Mouse (Mus musculus) B cell, adult 2 months (primary cell): ENCODE results near the gene Tmco3.

ENCODE experiments used
- DNase-seq, 2 experiments: peaks; one replicate each; pipeline ENCODE4 v3.0.0; 2022

Gene Tmco3

GRCm38 (mm10) chr8:13287692-13288623, at the start of gene Tmco3, which contains the start of gene Dcun1d2:
Tmco3 (plus strand) TSS chr8:13288190.
Dcun1d2 (minus strand) TSS chr8:13288131.
- peak; percentile 92 to 95 for DNase-seq

GRCm38 (mm10) chr8:13240055-13240454, 47.9 kb upstream of the Tmco3 start:
- DNase-seq = no peak

DNA sequence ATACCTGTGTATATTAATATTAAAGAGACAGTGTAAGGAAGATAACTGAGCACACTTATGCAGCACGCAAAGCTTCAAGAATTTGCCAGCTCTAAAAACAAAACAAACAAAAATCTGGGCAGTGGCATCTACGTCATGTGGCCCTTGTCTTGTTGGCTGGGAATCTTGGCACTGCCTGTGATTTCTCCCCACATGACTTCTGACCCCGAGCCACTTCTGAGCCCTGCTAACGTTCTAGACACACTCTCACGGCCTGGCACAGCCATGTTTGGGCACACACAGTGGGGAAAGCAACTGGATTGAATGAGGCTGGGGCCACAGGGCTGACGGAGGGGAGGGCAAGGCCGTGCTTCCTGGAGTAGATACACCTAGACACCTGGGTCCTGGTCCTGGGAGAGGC, 47.3 kb upstream of the Tmco3 start:
- DNase-seq = no peak

GRCm38 (mm10) chr8:13242985-13243870, 44.8 kb upstream of the Tmco3 start:
- DNase-seq = no peak

DNA sequence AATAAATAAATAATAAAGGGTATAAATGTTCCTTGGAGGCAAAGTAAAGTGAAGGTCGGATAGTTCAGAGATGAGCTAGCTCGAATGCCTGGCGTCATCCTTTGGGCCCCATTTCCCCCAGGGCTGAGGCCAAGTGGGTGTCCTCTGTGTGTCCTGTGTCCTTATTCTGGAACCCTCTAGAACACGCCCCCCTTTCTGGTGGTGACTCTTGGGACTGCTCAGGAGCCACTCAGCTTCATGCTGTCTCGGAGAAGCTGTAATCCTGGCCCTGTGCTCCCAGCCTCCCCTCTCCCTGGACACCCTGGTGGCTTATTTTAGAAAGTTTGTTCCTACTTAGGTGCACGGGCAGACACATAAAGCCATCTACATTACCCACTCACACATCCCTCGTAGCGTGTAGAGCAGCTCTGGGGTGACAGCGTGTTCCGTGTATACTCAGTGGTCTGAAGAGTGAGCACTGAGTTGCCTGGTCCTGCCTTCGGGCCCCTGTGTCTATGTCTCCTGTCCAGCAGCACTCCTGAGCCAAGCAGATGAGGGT, 43.6 kb upstream of the Tmco3 start:
- DNase-seq = no peak

DNA sequence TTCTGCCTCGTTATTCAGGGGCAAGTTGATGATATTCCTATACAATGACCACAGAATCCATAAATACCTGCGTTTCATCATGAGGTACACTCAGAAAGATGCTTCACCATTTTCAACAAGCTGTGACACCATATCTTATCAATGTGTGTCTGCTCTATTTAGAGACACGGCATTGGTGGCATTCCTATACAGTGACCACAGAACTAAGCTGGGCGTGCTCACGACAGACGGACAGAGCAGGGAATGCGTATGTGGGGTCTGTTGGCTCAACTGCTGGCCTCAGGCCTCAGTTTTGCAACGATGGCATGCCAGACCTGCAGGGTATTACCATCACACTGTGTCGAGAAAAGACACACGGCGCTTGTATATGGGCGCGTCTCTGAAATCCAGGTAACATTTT, 35.2 kb upstream of the Tmco3 start:
- no peak for DNase-seq

- no peak for DNase-seq
Measured at GRCm38 (mm10) chr8:13253413-13253812, 34.6 kb upstream of the Tmco3 start.

DNA sequence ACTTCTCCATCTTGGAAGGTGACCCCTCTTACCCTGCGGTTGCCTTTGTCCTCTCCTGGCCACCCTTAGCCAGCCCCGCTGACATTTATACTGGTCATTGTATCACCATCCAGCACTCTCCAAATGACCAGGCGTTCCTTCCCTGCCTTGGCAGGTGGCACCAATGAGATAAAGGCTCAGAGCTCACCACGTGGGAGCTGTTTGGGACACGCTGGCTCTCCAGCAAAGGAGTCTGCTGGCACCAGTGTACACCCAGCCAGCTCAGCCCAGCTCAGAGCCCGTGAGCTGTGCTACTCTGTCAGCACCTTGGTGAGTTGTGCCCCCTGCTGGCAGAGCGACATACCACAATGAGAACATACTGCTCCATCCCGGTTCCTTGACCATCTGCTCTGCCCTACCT, 34.0 kb upstream of the Tmco3 start, which contains the start of gene Adprhl1:
Gene Adprhl1, minus strand, starts transcription at position 144 of the 400 bp plus-strand sequence.
- peak; percentile 53 to 56 for DNase-seq

DNA sequence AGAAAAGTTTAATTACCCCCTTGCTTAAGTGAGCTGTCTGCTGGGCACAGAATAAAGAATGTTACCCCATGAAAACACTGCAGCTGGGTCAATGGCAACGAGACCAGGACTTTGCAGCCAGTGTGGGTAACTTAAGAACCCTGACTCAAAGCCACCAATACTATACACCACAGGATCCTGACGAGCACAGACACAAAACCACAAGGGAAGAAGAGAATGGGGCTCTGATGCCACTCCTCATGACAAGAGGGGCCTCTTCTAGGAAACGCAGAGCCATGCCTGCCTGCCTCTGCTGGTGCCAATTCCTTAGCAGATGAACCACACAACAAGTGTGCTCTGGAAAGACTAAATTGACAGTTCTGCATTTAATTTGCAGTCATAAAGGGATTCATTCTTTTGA, 24.6 kb upstream of the Tmco3 start:
- DNase-seq = no peak

- no peak for DNase-seq
Measured at GRCm38 (mm10) chr8:13267566-13267965, 20.4 kb upstream of the Tmco3 start.

DNA sequence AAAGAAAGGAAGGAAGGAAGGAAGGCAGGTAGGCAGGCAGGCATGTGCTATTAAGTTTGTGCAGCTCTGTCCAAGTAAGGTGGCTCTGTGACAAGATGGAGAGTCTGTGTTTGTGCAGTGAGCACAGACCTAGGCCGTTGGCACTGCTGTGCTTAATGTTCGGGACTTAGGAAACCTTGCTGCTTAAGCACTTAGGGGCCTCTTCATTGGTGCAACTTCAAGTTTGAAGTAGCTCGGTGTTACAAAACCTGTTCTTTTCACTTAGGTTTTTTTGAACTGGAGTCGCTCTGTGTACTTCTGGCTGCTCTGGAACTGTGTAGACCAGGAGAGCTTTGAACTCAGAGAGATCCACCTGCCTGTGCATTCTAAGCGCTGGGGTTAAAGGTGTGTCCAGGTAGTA, 15.2 kb upstream of the Tmco3 start:
- no peak for DNase-seq

DNA sequence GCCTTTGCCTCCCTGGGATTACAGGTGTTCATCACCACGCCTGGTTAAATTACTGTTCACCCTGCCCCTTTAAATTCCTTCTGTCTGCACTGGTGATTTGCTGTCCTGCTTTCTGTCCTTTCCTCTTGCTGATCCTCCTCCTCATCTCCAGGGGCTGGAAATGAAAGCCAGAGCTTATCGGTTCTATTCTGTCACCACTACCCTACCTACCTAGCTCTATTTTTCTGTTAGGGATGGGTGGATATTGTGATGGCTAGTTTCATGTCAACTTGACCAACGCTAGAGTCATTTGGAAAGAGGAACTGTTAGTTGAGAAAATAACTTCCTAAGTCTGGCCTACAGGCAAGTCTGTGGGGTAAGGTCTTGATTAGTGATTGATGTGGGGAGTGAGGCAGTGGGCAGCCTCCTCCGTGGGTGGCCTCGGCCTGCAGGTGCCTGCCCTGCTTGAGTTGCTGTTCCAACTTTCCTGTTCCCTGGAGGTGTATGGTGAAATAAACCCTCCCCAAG, 11.0 kb upstream of the Tmco3 start:
- no peak for DNase-seq

DNA sequence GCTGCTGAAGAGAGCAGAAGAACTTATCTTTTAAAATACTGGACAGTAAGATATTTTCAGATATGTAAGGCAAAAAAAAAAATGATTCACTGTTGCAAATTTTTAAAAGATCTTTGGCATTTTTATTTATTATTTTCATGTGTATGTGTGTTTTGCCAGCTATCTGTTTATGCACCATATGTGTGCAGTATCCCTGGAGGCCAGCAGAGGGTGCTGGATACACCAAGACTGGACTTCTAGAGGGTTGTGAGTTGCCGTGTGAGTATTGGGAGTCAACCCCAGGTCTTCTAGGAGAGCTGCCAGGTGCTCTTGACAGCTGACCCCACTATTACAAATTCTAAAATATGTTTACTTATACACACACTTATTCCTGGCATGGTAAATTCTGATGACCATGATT, 4.8 kb upstream of the Tmco3 start:
- DNase-seq = peak in 1 of 2 experiments; percentile 8

- DNase-seq = peak in 1 of 2 experiments; percentile 72
Measured at GRCm38 (mm10) chr8:13287304-13287691, 692 bp upstream of the Tmco3 start.

DNA sequence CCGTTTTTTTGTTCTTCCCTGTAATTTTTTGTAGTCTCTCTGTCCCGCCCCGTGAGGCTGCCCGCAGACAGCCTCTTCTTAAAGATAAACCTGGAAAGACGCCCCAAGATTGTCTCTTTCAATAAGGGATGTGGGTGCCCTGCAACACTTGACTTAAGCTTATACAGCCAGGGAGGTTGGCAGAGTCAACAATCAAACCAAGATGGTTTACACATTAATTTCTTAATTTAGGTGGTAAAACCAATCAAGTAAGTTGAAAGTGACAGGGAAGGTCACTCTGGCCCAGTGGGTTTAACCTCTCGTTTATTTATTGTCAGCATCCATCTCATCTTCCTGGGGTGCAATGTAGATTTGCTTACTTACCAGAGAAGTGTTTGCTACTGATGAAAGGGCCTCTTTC, 656 bp downstream of the Tmco3 start:
- no peak for DNase-seq

DNA sequence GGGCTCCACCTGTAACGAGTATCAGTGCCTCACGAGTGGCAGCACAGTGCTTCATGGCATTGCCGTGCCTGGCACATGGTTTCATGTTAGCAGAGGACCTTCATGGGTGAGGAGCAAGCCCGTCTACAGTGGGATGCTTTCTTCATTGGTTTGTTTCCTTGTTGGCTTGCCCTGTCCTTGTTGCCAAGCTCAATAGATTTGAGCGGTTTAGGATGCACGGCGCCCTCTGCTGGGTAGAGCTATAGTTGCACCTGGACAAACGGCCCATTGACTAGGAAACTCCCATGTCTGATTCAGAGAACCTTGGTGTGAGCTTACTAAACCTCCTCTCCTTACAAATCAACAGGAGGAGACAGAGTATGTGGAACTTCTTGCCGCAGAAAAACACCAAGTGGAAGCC, 4.4 kb downstream of the Tmco3 start:
- peak; percentile 83 to 84 for DNase-seq

DNA sequence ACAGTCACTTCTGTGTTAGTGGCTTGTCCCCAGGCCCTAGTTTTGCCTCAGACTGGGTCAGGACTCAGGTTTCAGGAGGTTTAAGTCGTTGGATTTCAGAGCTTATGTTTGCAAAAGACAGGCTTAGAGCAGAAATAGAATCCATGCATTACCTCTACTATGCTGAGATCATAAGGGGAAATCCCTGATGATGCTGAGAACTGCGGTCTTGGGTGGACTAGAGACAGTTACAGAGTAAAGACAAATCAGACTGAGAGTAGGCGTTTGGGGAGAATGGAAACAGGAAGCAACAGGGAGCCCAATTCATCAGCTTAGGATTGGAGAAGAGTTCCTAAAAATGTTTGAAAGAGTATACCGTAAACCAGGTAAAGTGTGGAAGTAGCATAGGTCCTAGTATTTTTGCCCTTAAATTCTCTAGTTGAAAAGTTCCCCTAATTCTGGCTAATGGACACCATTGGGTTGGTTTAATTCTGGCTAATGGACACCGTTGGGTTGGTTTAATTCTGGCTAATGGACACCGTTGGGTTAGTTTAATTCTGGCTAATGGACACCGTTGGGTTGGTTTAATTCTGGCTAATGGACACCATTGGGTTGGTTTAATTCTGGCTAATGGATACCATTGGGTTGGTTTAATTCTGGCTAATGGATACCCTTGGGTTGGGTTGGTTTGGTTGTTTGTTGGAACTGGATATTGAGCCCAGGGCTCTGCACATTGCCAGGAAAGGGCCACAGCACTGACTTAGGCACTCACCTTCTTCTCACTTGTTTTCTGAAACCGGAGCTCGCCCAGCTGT, 5.9 kb downstream of the Tmco3 start:
- DNase-seq = no peak

- DNase-seq = no peak
Measured at GRCm38 (mm10) chr8:13299571-13299970, 11.6 kb downstream of the Tmco3 start.

GRCm38 (mm10) chr8:13301036-13301435, 13.0 kb downstream of the Tmco3 start:
- DNase-seq = no peak

DNA sequence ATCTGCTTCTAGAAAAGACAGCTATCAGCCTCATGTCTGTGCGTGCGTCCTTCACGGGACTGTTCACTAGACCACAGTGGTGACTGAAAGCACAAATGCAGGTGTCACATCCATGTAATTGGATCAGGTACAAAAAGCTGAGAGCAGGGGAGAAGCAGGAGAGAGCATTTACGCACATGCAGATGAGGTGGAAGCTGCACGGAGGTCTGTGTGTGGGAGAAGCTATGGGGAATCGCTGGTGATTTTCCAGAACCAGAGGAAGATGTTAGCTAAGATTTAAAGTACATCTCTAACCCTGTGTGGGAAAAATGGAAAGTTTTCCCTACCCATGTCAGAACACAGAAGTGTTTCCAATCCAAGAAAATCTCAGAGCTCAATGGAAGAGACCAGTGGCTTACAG, 17.5 kb downstream of the Tmco3 start:
- no peak for DNase-seq

- no peak for DNase-seq
Measured at GRCm38 (mm10) chr8:13305884-13306283, 17.9 kb downstream of the Tmco3 start.

- DNase-seq = no peak
Measured at GRCm38 (mm10) chr8:13306309-13306909, 18.4 kb downstream of the Tmco3 start.
